Mouse (Mus musculus): ENCODE measurements around the gene L3mbtl4. TPM values are rescaled to one million over a fixed set of nuclear protein-coding genes. Genes with fewer than 3 reads are reported as not detected.

L3mbtl4 gene
- polyA plus RNA-seq, 1 experiment: not detected

- no peaks in the 10 kb centered on the region for H3K79me2 ChIP-seq (ENCODE audit: control insufficient read depth, insufficient read depth)
- H3K4me3 ChIP-seq: no peak overlapping the region
- TF ChIP-seq SRF (IDR thresholded peaks at IDR 0.05; ENCODE audit: control insufficient read depth, insufficient read length, low read depth): no peak
- TF ChIP-seq MYOG (IDR thresholded peaks at IDR 0.05; ENCODE audit: control insufficient read depth in 1 of 3, insufficient read depth in 1 of 3, insufficient read length in 2 of 3, low read depth in 2 of 3): no peak
- TF ChIP-seq USF1 (IDR thresholded peaks at IDR 0.05; ENCODE audit: low read depth): no peak
- no peak for TF ChIP-seq POLR2AphosphoS2 (IDR thresholded peaks at IDR 0.05; ENCODE audit: insufficient read length, low read depth)
- no peak for TF ChIP-seq TCF3 (IDR thresholded peaks at IDR 0.05; ENCODE audit: insufficient read length, low read depth)
- no peak for TF ChIP-seq E2F4 (IDR thresholded peaks at IDR 0.05; ENCODE audit: insufficient read depth)
- no peak for TF ChIP-seq TCF12 (IDR thresholded peaks at IDR 0.05; ENCODE audit: insufficient read depth, poor library complexity, severe bottlenecking)
- no peak for TF ChIP-seq CEBPB (IDR thresholded peaks at IDR 0.05; ENCODE audit: insufficient read depth, poor library complexity, severe bottlenecking)
- TF ChIP-seq MAX (IDR thresholded peaks at IDR 0.05; ENCODE audit: low read depth): no peak
- TF ChIP-seq REST (IDR thresholded peaks at IDR 0.05; ENCODE audit: insufficient read depth, insufficient read length): no peak
- TF ChIP-seq MYOD1 (IDR thresholded peaks at IDR 0.05; ENCODE audit: control insufficient read depth in 1 of 3, insufficient read length in 2 of 3, low read depth in 2 of 3): no peak
- no peak for TF ChIP-seq POLR2A (IDR thresholded peaks at IDR 0.05; ENCODE audit: insufficient read length, low read depth)
- H3K36me3 ChIP-seq (ENCODE audit: control insufficient read depth, insufficient read depth): no peaks in the 10 kb centered on the region
- no peak overlapping the region for H3ac ChIP-seq (ENCODE audit: control insufficient read depth, insufficient read length)
- H3K4me2 ChIP-seq (ENCODE audit: low read depth): no peak overlapping the region
- H3K27me3 ChIP-seq (ENCODE audit: control insufficient read depth, insufficient read depth, insufficient read length): no peaks in the 10 kb centered on the region
Measured at GRCm38 (mm10) chr17:68308381-68308780, 34.8 kb downstream of the L3mbtl4 start.

DNA sequence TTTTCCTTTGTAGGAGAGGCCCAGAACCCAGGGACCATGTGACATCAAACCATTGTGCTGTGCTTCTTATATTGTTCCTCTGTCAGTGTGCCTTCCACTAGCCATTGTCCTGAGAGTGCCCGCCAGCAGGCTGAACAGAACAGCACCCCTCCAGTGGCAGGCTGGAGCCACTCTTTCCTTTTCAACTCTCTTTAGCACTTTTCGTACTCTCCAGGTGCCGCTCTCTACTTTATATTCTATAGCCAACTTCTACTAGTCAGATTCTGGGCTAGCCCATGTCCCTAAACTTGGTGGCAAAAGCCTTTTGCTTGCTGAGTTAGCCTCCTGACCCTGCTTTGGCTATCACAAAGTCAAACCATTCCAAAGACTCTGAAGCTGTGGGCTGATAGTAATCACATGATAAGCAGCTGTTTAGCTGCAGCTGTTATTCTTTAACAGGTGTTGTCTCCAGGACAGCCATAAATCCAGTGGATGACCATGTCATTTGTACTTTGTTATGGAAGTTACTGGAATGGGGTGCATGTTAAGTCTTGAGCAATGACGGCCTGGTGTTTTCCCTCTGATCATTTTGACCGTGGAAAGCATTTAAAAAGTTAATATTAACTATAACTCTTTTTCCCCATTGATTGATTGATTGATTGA, 38.8 kb downstream of the L3mbtl4 start:
- Histone ChIP-seq H3K4me2 (ENCODE audit: low read depth) (no peak overlapping the region), H3K27me3 (ENCODE audit: control insufficient read depth, insufficient read depth, insufficient read length) (no peaks in the 10 kb centered on the region), H3K79me2 (ENCODE audit: control insufficient read depth, insufficient read depth) (no peaks in the 10 kb centered on the region), H3ac (ENCODE audit: control insufficient read depth, insufficient read length) (no peak overlapping the region), H3K4me3 (no peak overlapping the region), H3K36me3 (ENCODE audit: control insufficient read depth, insufficient read depth) (no peaks in the 10 kb centered on the region)
- TF ChIP-seq SRF (IDR thresholded peaks at IDR 0.05; ENCODE audit: control insufficient read depth, insufficient read length, low read depth) (no peak), MYOD1 (IDR thresholded peaks at IDR 0.05; ENCODE audit: control insufficient read depth in 1 of 3, insufficient read length in 2 of 3, low read depth in 2 of 3) (peak; percentile 55 to 78 (median 64)), MYOG (IDR thresholded peaks at IDR 0.05; ENCODE audit: control insufficient read depth in 1 of 3, insufficient read depth in 1 of 3, insufficient read length in 2 of 3, low read depth in 2 of 3) (peak in 1 of 3 experiments; percentile 41), TCF3 (IDR thresholded peaks at IDR 0.05; ENCODE audit: insufficient read length, low read depth) (peak; percentile 44), USF1 (IDR thresholded peaks at IDR 0.05; ENCODE audit: low read depth) (no peak), TCF12 (IDR thresholded peaks at IDR 0.05; ENCODE audit: insufficient read depth, poor library complexity, severe bottlenecking) (peak; percentile 54), CEBPB (IDR thresholded peaks at IDR 0.05; ENCODE audit: insufficient read depth, poor library complexity, severe bottlenecking) (no peak), POLR2A (IDR thresholded peaks at IDR 0.05; ENCODE audit: insufficient read length, low read depth) (no peak), E2F4 (IDR thresholded peaks at IDR 0.05; ENCODE audit: insufficient read depth) (no peak), POLR2AphosphoS2 (IDR thresholded peaks at IDR 0.05; ENCODE audit: insufficient read length, low read depth) (no peak)

DNA sequence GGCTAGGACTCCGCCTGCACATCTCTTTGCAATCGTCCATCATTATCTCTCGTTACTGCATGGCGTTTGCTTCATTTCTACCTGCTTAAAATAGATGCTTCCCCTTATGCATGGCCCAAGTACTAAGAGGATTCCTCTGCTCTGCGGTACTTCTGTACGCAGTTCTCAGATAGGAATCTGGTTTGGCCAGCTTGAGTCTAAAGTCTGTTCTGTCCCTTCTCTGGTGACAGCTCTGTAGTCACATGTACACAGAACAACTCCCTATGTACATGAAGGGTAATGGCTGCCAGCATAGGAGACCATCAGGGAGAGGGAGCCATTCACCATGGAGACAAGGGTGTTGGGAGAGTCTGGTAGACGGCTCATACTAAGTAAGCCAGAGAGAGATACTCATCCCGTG, 47.3 kb downstream of the L3mbtl4 start:
- Histone ChIP-seq H3K4me3 (no peak overlapping the region), H3K79me2 (ENCODE audit: control insufficient read depth, insufficient read depth) (no peaks in the 10 kb centered on the region), H3ac (ENCODE audit: control insufficient read depth, insufficient read length) (no peak overlapping the region), H3K36me3 (ENCODE audit: control insufficient read depth, insufficient read depth) (no peaks in the 10 kb centered on the region), H3K27me3 (ENCODE audit: control insufficient read depth, insufficient read depth, insufficient read length) (no peaks in the 10 kb centered on the region), H3K4me2 (ENCODE audit: low read depth) (no peak overlapping the region)
- TF ChIP-seq TCF3 (IDR thresholded peaks at IDR 0.05; ENCODE audit: insufficient read length, low read depth) (no peak), USF1 (IDR thresholded peaks at IDR 0.05; ENCODE audit: low read depth) (no peak), CEBPB (IDR thresholded peaks at IDR 0.05; ENCODE audit: insufficient read depth, poor library complexity, severe bottlenecking) (no peak), POLR2AphosphoS2 (IDR thresholded peaks at IDR 0.05; ENCODE audit: insufficient read length, low read depth) (no peak), E2F4 (IDR thresholded peaks at IDR 0.05; ENCODE audit: insufficient read depth) (no peak), TCF12 (IDR thresholded peaks at IDR 0.05; ENCODE audit: insufficient read depth, poor library complexity, severe bottlenecking) (no peak), REST (IDR thresholded peaks at IDR 0.05; ENCODE audit: insufficient read depth, insufficient read length) (no peak), SRF (IDR thresholded peaks at IDR 0.05; ENCODE audit: control insufficient read depth, insufficient read length, low read depth) (no peak), POLR2A (IDR thresholded peaks at IDR 0.05; ENCODE audit: insufficient read length, low read depth) (no peak), MYOG (IDR thresholded peaks at IDR 0.05; ENCODE audit: control insufficient read depth in 1 of 3, insufficient read depth in 1 of 3, insufficient read length in 2 of 3, low read depth in 2 of 3) (no peak), MYOD1 (IDR thresholded peaks at IDR 0.05; ENCODE audit: control insufficient read depth in 1 of 3, insufficient read length in 2 of 3, low read depth in 2 of 3) (no peak)

GRCm38 (mm10) chr17:68322607-68323006, 49.0 kb downstream of the L3mbtl4 start:
- Histone ChIP-seq H3K27me3 (ENCODE audit: control insufficient read depth, insufficient read depth, insufficient read length) (no peaks in the 10 kb centered on the region), H3K79me2 (ENCODE audit: control insufficient read depth, insufficient read depth) (no peaks in the 10 kb centered on the region), H3K36me3 (ENCODE audit: control insufficient read depth, insufficient read depth) (no peaks in the 10 kb centered on the region), H3K4me2 (ENCODE audit: low read depth) (no peak overlapping the region), H3ac (ENCODE audit: control insufficient read depth, insufficient read length) (no peak overlapping the region), H3K4me3 (no peak overlapping the region)
- TF ChIP-seq REST (IDR thresholded peaks at IDR 0.05; ENCODE audit: insufficient read depth, insufficient read length) (no peak), USF1 (IDR thresholded peaks at IDR 0.05; ENCODE audit: low read depth) (no peak), MYOD1 (IDR thresholded peaks at IDR 0.05; ENCODE audit: control insufficient read depth in 1 of 3, insufficient read length in 2 of 3, low read depth in 2 of 3) (no peak), TCF3 (IDR thresholded peaks at IDR 0.05; ENCODE audit: insufficient read length, low read depth) (no peak), SRF (IDR thresholded peaks at IDR 0.05; ENCODE audit: control insufficient read depth, insufficient read length, low read depth) (no peak), TCF12 (IDR thresholded peaks at IDR 0.05; ENCODE audit: insufficient read depth, poor library complexity, severe bottlenecking) (no peak), MAX (IDR thresholded peaks at IDR 0.05; ENCODE audit: low read depth) (no peak), MYOG (IDR thresholded peaks at IDR 0.05; ENCODE audit: control insufficient read depth in 1 of 3, insufficient read depth in 1 of 3, insufficient read length in 2 of 3, low read depth in 2 of 3) (no peak), POLR2AphosphoS2 (IDR thresholded peaks at IDR 0.05; ENCODE audit: insufficient read length, low read depth) (no peak), CEBPB (IDR thresholded peaks at IDR 0.05; ENCODE audit: insufficient read depth, poor library complexity, severe bottlenecking) (no peak), POLR2A (IDR thresholded peaks at IDR 0.05; ENCODE audit: insufficient read length, low read depth) (no peak), E2F4 (IDR thresholded peaks at IDR 0.05; ENCODE audit: insufficient read depth) (no peak)

Data from myocyte (in vitro differentiated cells).